Mouse (Mus musculus): ENCODE data around the gene Hist1h2ab. TPM values are rescaled to one million over a fixed set of nuclear protein-coding genes. Genes with fewer than 3 reads are reported as not detected.

Hist1h2ab gene
- polyA plus RNA-seq, 1 experiment from 2014 or later = 20.0 TPM

GRCm38 (mm10) chr13:23779025-23779424 lies 28.1 kb downstream of the Hist1h2ab start:
- no peak for ATAC-seq (replicated peaks; ENCODE audit: extremely low read depth, insufficient read depth, low FRiP score)
- H3K27ac ChIP-seq (ENCODE audit: low read length) = no peak overlapping the region
- H3K4me3 ChIP-seq (ENCODE audit: low read length) = no peak overlapping the region
- 61% methylated on average over 4 of the region's 4 CpGs for WGBS
- no peaks in the 10 kb centered on the region for H3K27me3 ChIP-seq (ENCODE audit: control insufficient read depth, insufficient read depth, low read length)
- H3K36me3 ChIP-seq (ENCODE audit: control insufficient read depth, insufficient read depth) = no peaks in the 10 kb centered on the region
- H3K4me2 ChIP-seq (ENCODE audit: low read depth, low read length) = no peak overlapping the region
- H3K9me3 ChIP-seq (replicated peaks; ENCODE audit: control insufficient read depth, low read length) = no peaks in the 10 kb centered on the region
- H3K4me1 ChIP-seq (ENCODE audit: control insufficient read depth, insufficient read depth, low read length) = no peaks in the 10 kb centered on the region
- no peak overlapping the region for H3K9ac ChIP-seq (ENCODE audit: low read length)

DNA sequence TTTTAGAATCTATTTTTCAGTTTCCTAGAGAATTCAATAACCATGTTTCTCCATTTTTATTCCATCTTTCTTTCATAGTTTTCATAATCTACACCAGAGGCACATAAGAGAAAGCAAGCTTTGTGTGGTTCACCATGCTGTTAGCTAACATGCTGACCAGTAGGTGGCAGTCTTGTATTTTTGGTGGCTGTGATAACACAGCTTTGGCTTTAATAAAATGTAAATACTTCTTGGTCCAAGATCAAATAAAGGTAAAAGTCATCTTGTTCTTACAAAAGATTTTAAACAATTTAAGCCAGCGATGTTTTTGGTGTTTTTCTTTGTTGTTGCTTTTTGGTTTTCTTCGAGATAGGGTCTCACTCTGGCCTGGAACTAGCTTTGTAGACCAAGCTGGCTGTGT lies 41.6 kb downstream of the Hist1h2ab start:
- H3K4me1 ChIP-seq (ENCODE audit: control insufficient read depth, insufficient read depth, low read length) = no peaks in the 10 kb centered on the region
- no peaks in the 10 kb centered on the region for H3K27me3 ChIP-seq (ENCODE audit: control insufficient read depth, insufficient read depth, low read length)
- no peaks in the 10 kb centered on the region for H3K36me3 ChIP-seq (ENCODE audit: control insufficient read depth, insufficient read depth)
- ATAC-seq (replicated peaks; ENCODE audit: extremely low read depth, insufficient read depth, low FRiP score) = no peak
- WGBS = 40% methylated on average over 2 of the region's 2 CpGs
- no peak overlapping the region for H3K4me3 ChIP-seq (ENCODE audit: low read length)
- no peak overlapping the region for H3K4me2 ChIP-seq (ENCODE audit: low read depth, low read length)
- no peaks in the 10 kb centered on the region for H3K9me3 ChIP-seq (replicated peaks; ENCODE audit: control insufficient read depth, low read length)
- H3K27ac ChIP-seq (ENCODE audit: low read length) = no peak overlapping the region
- H3K9ac ChIP-seq (ENCODE audit: low read length) = no peak overlapping the region

DNA sequence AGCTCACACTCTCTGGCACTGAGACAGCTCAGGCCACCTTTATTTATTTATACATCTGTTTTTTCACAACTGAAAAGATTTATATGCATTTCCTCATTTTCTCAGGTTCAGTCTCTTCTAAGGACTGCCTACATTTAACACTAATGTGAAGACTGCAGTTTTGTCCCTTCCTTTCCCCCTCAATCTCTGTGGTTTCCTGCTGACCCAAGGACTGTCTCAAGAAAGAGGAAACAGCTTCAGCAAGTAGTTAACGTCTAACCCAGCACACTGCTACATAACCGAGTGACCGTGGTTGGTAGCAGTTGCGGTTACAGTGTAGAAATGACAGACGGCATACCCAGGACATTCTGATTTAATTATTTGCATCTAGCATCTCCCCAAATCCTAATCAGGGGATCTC lies 48.5 kb downstream of the Hist1h2ab start:
- no peak for ATAC-seq (replicated peaks; ENCODE audit: extremely low read depth, insufficient read depth, low FRiP score)
- no peak overlapping the region for H3K4me3 ChIP-seq (ENCODE audit: low read length)
- no peak overlapping the region for H3K9ac ChIP-seq (ENCODE audit: low read length)
- H3K27me3 ChIP-seq (ENCODE audit: control insufficient read depth, insufficient read depth, low read length) = no peaks in the 10 kb centered on the region
- H3K4me1 ChIP-seq (ENCODE audit: control insufficient read depth, insufficient read depth, low read length) = no peaks in the 10 kb centered on the region
- H3K36me3 ChIP-seq (ENCODE audit: control insufficient read depth, insufficient read depth) = no peaks in the 10 kb centered on the region
- no peak overlapping the region for H3K4me2 ChIP-seq (ENCODE audit: low read depth, low read length)
- no peak overlapping the region for H3K27ac ChIP-seq (ENCODE audit: low read length)
- H3K9me3 ChIP-seq (replicated peaks; ENCODE audit: control insufficient read depth, low read length) = no peaks in the 10 kb centered on the region
- WGBS = 71% methylated on average over 5 of the region's 5 CpGs

Small RNA genes within 50 kb of the gene (microRNA-seq; reads per million reads assigned to microRNA genes)
- gene Gm44314 (not detected), gene Gm44484 (not detected)

Other genes with a start within 250 kb of the Hist1h2ab start
- 7.7 and 8.6 TPM in 2 replicates for gene Hist1h4h, start 220.1 kb upstream of the Hist1h2ab start, polyA plus RNA-seq (2015; fragmentation: Nextera tagmentation; extraction: Ambion mirVana)
- 3.8 and 9.2 TPM in 2 replicates for gene Hist1h2af, start 217.2 kb upstream of the Hist1h2ab start, polyA plus RNA-seq (2015; fragmentation: Nextera tagmentation; extraction: Ambion mirVana)
- gene Hist1h3g, start 215.7 kb upstream of the Hist1h2ab start, polyA plus RNA-seq (2015; fragmentation: Nextera tagmentation; extraction: Ambion mirVana) = 2.0 and 2.2 TPM in 2 replicates
- gene Hist1h2bh, start 207.7 kb upstream of the Hist1h2ab start, polyA plus RNA-seq (2015; fragmentation: Nextera tagmentation; extraction: Ambion mirVana) = 0.38 and 0.52 TPM in 2 replicates
- 0.20 and 0.37 TPM in 2 replicates for gene Hist1h3f, start 207.1 kb upstream of the Hist1h2ab start, polyA plus RNA-seq (2015; fragmentation: Nextera tagmentation; extraction: Ambion mirVana)
- gene Hist1h4f, start 199.5 kb upstream of the Hist1h2ab start, polyA plus RNA-seq (2015; fragmentation: Nextera tagmentation; extraction: Ambion mirVana) = 0.53 TPM in 1 of 2 replicates, not detected in the other
- 0.21 and 0.37 TPM in 2 replicates for gene Hist1h1d, start 197.9 kb upstream of the Hist1h2ab start, polyA plus RNA-seq (2015; fragmentation: Nextera tagmentation; extraction: Ambion mirVana)
- gene Hist1h3e, start 188.8 kb upstream of the Hist1h2ab start, polyA plus RNA-seq (2015; fragmentation: Nextera tagmentation; extraction: Ambion mirVana) = 1.7 and 2.1 TPM in 2 replicates
- 34.0 and 34.2 TPM in 2 replicates for gene Hist1h2ae, start 179.9 kb upstream of the Hist1h2ab start, polyA plus RNA-seq (2015; fragmentation: Nextera tagmentation; extraction: Ambion mirVana)
- gene Hist1h2bg, start 179.7 kb upstream of the Hist1h2ab start, polyA plus RNA-seq (2015; fragmentation: Nextera tagmentation; extraction: Ambion mirVana) = 4.2 and 5.1 TPM in 2 replicates
- 0.37 and 2.4 TPM in 2 replicates for gene Hist1h2bf, start 176.9 kb upstream of the Hist1h2ab start, polyA plus RNA-seq (2015; fragmentation: Nextera tagmentation; extraction: Ambion mirVana)
- 1.2 and 1.8 TPM in 2 replicates for gene Hist1h2ad, start 176.7 kb upstream of the Hist1h2ab start, polyA plus RNA-seq (2015; fragmentation: Nextera tagmentation; extraction: Ambion mirVana)
- 1.4 and 1.8 TPM in 2 replicates for gene Hist1h3d, start 175.4 kb upstream of the Hist1h2ab start, polyA plus RNA-seq (2015; fragmentation: Nextera tagmentation; extraction: Ambion mirVana)
- gene Hist1h4d, start 169.5 kb upstream of the Hist1h2ab start, polyA plus RNA-seq (2015; fragmentation: Nextera tagmentation; extraction: Ambion mirVana) = 48.7 and 49.1 TPM in 2 replicates
- 1.9 and 2.0 TPM in 2 replicates for gene Hist1h2be, start 130.0 kb upstream of the Hist1h2ab start, polyA plus RNA-seq (2015; fragmentation: Nextera tagmentation; extraction: Ambion mirVana)
- gene Hist1h1e, start 128.6 kb upstream of the Hist1h2ab start, polyA plus RNA-seq (2015; fragmentation: Nextera tagmentation; extraction: Ambion mirVana) = 10.4 and 11.5 TPM in 2 replicates
- 0.52 and 0.75 TPM in 2 replicates for gene Hist1h2ac, start 67.2 kb upstream of the Hist1h2ab start, polyA plus RNA-seq (2015; fragmentation: Nextera tagmentation; extraction: Ambion mirVana)
- 49.7 and 53.7 TPM in 2 replicates for gene Hist1h2bc, start 66.9 kb upstream of the Hist1h2ab start, polyA plus RNA-seq (2015; fragmentation: Nextera tagmentation; extraction: Ambion mirVana)
- not detected in 2 replicates for gene Hist1h1t, start 55.3 kb upstream of the Hist1h2ab start, polyA plus RNA-seq (2015; fragmentation: Nextera tagmentation; extraction: Ambion mirVana)
- gene Hist1h4c, start 52.7 kb upstream of the Hist1h2ab start, polyA plus RNA-seq (2015; fragmentation: Nextera tagmentation; extraction: Ambion mirVana) = 1.9 and 2.8 TPM in 2 replicates
- gene Hfe, start 40.3 kb upstream of the Hist1h2ab start, polyA plus RNA-seq (2015; fragmentation: Nextera tagmentation; extraction: Ambion mirVana) = 11.7 and 14.9 TPM in 2 replicates
- gene Hist1h1c, start 12.3 kb upstream of the Hist1h2ab start, polyA plus RNA-seq (2015; fragmentation: Nextera tagmentation; extraction: Ambion mirVana) = 38.0 and 38.5 TPM in 2 replicates
- gene Hist1h3c, start 5.5 kb upstream of the Hist1h2ab start, polyA plus RNA-seq (2015; fragmentation: Nextera tagmentation; extraction: Ambion mirVana) = 3.0 and 3.8 TPM in 2 replicates
- 0.98 and 2.2 TPM in 2 replicates for gene Hist1h2bb, start 4.4 kb upstream of the Hist1h2ab start, polyA plus RNA-seq (2015; fragmentation: Nextera tagmentation; extraction: Ambion mirVana)
- gene Hist1h3b, start 1.1 kb downstream of the Hist1h2ab start, polyA plus RNA-seq (2015; fragmentation: Nextera tagmentation; extraction: Ambion mirVana) = 3.2 and 5.0 TPM in 2 replicates
- 1.2 and 1.5 TPM in 2 replicates for gene Hist1h4b, start 5.9 kb downstream of the Hist1h2ab start, polyA plus RNA-seq (2015; fragmentation: Nextera tagmentation; extraction: Ambion mirVana)
- 0.32 TPM in 1 of 2 replicates, not detected in the other for gene Hist1h4a, start 10.1 kb downstream of the Hist1h2ab start, polyA plus RNA-seq (2015; fragmentation: Nextera tagmentation; extraction: Ambion mirVana)
- 1.5 and 3.4 TPM in 2 replicates for gene Hist1h3a, start 11.3 kb downstream of the Hist1h2ab start, polyA plus RNA-seq (2015; fragmentation: Nextera tagmentation; extraction: Ambion mirVana)
- gene Hist1h1a, start 12.5 kb downstream of the Hist1h2ab start, polyA plus RNA-seq (2015; fragmentation: Nextera tagmentation; extraction: Ambion mirVana) = 0.79 and 0.97 TPM in 2 replicates
- gene Trim38, start 18.8 kb downstream of the Hist1h2ab start, polyA plus RNA-seq (2015; fragmentation: Nextera tagmentation; extraction: Ambion mirVana) = 0.10 TPM in 1 of 2 replicates, not detected in the other
- not detected in 2 replicates for gene Slc17a2, start 55.9 kb downstream of the Hist1h2ab start, polyA plus RNA-seq (2015; fragmentation: Nextera tagmentation; extraction: Ambion mirVana)
- not detected in 2 replicates for gene Slc17a3, start 88.3 kb downstream of the Hist1h2ab start, polyA plus RNA-seq (2015; fragmentation: Nextera tagmentation; extraction: Ambion mirVana)
- not detected in 2 replicates for gene Slc17a1, start 116.6 kb downstream of the Hist1h2ab start, polyA plus RNA-seq (2015; fragmentation: Nextera tagmentation; extraction: Ambion mirVana)
- gene Slc17a4, start 163.9 kb downstream of the Hist1h2ab start, polyA plus RNA-seq (2015; fragmentation: Nextera tagmentation; extraction: Ambion mirVana) = 0.09 TPM in 1 of 2 replicates, not detected in the other
- gene Hist1h2ba, start 183.0 kb downstream of the Hist1h2ab start, polyA plus RNA-seq (2015; fragmentation: Nextera tagmentation; extraction: Ambion mirVana) = not detected in 2 replicates
- not detected in 2 replicates for gene Hist1h2aa, start 183.3 kb downstream of the Hist1h2ab start, polyA plus RNA-seq (2015; fragmentation: Nextera tagmentation; extraction: Ambion mirVana)
- not detected in 2 replicates for gene Scgn, start 240.1 kb downstream of the Hist1h2ab start, polyA plus RNA-seq (2015; fragmentation: Nextera tagmentation; extraction: Ambion mirVana)

All from heart, embryonic 16.5 days (tissue).